In genomic region chr11:82699865-82700410, GRCm38 (mm10) we compare ENCODE assay signal across 18 mouse cellular contexts.
"Had no signal": no experiment of that assay in that cellular context is flagged by ENCODE, and none has a peak within 500 bp of the region (broad histone marks: within the 10 kb centered on the region; RNA-seq: fewer than 3 reads in every experiment).

No protein-coding gene starts in this region.

- H3K4me1 ChIP-seq: lung, embryonic 15.5 days; megakaryocyte, embryonic 14.5 days; midbrain, embryonic 15.5 days; neural tube, embryonic 12.5 days; stomach, embryonic 15.5 days had no signal

- H3K4me3 ChIP-seq: lung, embryonic 15.5 days; megakaryocyte, embryonic 14.5 days; midbrain, embryonic 13.5 days; midbrain, embryonic 15.5 days; neural tube, embryonic 12.5 days; stomach, embryonic 15.5 days had no signal

- H3K9ac ChIP-seq: liver, postnatal 0 days; lung, embryonic 15.5 days; midbrain, embryonic 13.5 days; midbrain, embryonic 15.5 days; neural tube, embryonic 12.5 days; stomach, embryonic 15.5 days had no signal

- ATAC-seq: liver, postnatal 0 days; lung, postnatal 0 days; midbrain, embryonic 13.5 days; midbrain, embryonic 15.5 days had no signal

- H3K4me2 ChIP-seq: lung, embryonic 15.5 days; midbrain, embryonic 11.5 days; midbrain, embryonic 13.5 days; midbrain, embryonic 15.5 days; neural tube, embryonic 12.5 days; stomach, embryonic 15.5 days had no signal

- H3K27me3 ChIP-seq: lung, embryonic 15.5 days; midbrain, embryonic 13.5 days; midbrain, embryonic 15.5 days; neural tube, embryonic 12.5 days; stomach, embryonic 15.5 days had no signal

- H3K9me3 ChIP-seq: lung, embryonic 15.5 days; megakaryocyte, embryonic 14.5 days; midbrain, embryonic 13.5 days; midbrain, embryonic 15.5 days; neural tube, embryonic 12.5 days; stomach, embryonic 15.5 days had no signal

- H3K36me3 ChIP-seq: lung, embryonic 15.5 days; midbrain, embryonic 13.5 days; midbrain, embryonic 15.5 days; neural tube, embryonic 12.5 days; stomach, embryonic 15.5 days had no signal

- H3K27ac ChIP-seq: lung, embryonic 15.5 days; macrophage; midbrain, embryonic 13.5 days; midbrain, embryonic 15.5 days; neural tube, embryonic 12.5 days; stomach, embryonic 15.5 days; stomach, postnatal 0 days had no signal

- DNase-seq: liver, postnatal 0 days; lung, adult 2 months; lung, postnatal 14 days; lung, postnatal 36 days; right cerebral cortex, postnatal 14 days; thymus, adult 2 months; thymus, postnatal 14 days; thymus, postnatal 36 days had no signal
